Mouse (Mus musculus) megakaryocyte-erythroid progenitor cell, adult 5-6 weeks (primary cell): ENCODE results near the gene Vmn2r70. TPM values are rescaled to one million over a fixed set of nuclear protein-coding genes. Genes with fewer than 3 reads are reported as not detected.

Experiments used
- ATAC-seq: replicated peaks from 2 replicates; pipeline ENCODE4 v1.8.0; 2016; ENCODE audit warnings: mild to moderate bottlenecking, inconsistent platforms; ENCODE audit not compliant: severe bottlenecking, poor library complexity, low FRiP score, low TSS enrichment
- total RNA-seq, 2 experiments: library from RNA; stranded (forward) in 1 of 2; stranded (reverse) in 1 of 2; fragments of 200-1000, 215-1000 nt in 1 of 2; fragments of >200 nt in 1 of 2; fragmentation: Nextera tagmentation in 1 of 2; gene quantifications; 2 replicates each; pipeline ENCODE4 v1.2.3; 2014 to 2017

The Vmn2r70 gene
- total RNA-seq (2014; fragmentation: Nextera tagmentation) (not detected in 2 replicates), total RNA-seq (2017) (not detected in 2 replicates)

GRCm38 (mm10) chr7:85569092-85569491, at the start of gene Vmn2r70:
Gene Vmn2r70 (minus strand): TSS chr7:85569192.
- ATAC-seq, result no peak

- ATAC-seq, result no peak
Measured at GRCm38 (mm10) chr7:85562787-85563186, 6.2 kb downstream of the Vmn2r70 start, which contains the start of gene Vmn2r71. Gene Vmn2r71 (plus strand): TSS chr7:85563087.

GRCm38 (mm10) chr7:85543118-85543517, 25.9 kb downstream of the Vmn2r70 start:
- ATAC-seq, result no peak

- no peak for ATAC-seq
Measured at GRCm38 (mm10) chr7:85542108-85542507, 26.9 kb downstream of the Vmn2r70 start.

Other genes starting within 250 kb of the Vmn2r70 start
- gene Vmn2r69, start 153.3 kb downstream of the Vmn2r70 start, total RNA-seq (2014; fragmentation: Nextera tagmentation), result not detected in 2 replicates
- gene Vmn2r69, start 153.3 kb downstream of the Vmn2r70 start, total RNA-seq (2017), result not detected in 2 replicates
- gene Vmn2r71, start 6.1 kb downstream of the Vmn2r70 start, total RNA-seq (2014; fragmentation: Nextera tagmentation), result not detected in 2 replicates
- not detected in 2 replicates for gene Vmn2r71, start 6.1 kb downstream of the Vmn2r70 start, total RNA-seq (2017)
- not detected in 2 replicates for gene Vmn2r72, start 185.9 kb upstream of the Vmn2r70 start, total RNA-seq (2014; fragmentation: Nextera tagmentation)
- gene Vmn2r72, start 185.9 kb upstream of the Vmn2r70 start, total RNA-seq (2017), result not detected in 2 replicates